Mouse (Mus musculus) left cerebral cortex, adult 8-10 months (tissue): ENCODE data around the gene Cd96. TPM values are rescaled to one million over a fixed set of nuclear protein-coding genes. Genes with fewer than 3 reads are reported as not detected.
A peak's percentile ranks its signal among the peaks of the same experiment; 100 is the strongest.
"Not testable (repeated sequence)": the region's sequence is repeated elsewhere in the genome, so short reads cannot be mapped to it uniquely, and the experiment has no call there.

Experiments used
- DNase-seq, 2 experiments: peaks; one replicate each; pipeline ENCODE4 v3.0.0; 2022; ENCODE audit warnings: low spot score in 2 of 2
- total RNA-seq, 4 experiments: library from RNA; stranded (reverse); gene quantifications; 2 replicates each; pipeline ENCODE4 v1.2.4; 2022

Cd96 gene
- total RNA-seq, result not detected

GRCm38 (mm10) chr16:46120020-46120419, at the start of gene Cd96:
Cd96 (minus strand) TSS chr16:46120251.
- no peak for DNase-seq

GRCm38 (mm10) chr16:46166971-46167370, 46.9 kb upstream of the Cd96 start:
- no peak for DNase-seq

- DNase-seq, result no peak
Observed at GRCm38 (mm10) chr16:46165305-46165704, 45.3 kb upstream of the Cd96 start.

GRCm38 (mm10) chr16:46154832-46155231, 34.8 kb upstream of the Cd96 start, which contains the start of gene Gm4737:
Gm4737 (minus strand) TSS chr16:46155077.
- DNase-seq, result not testable (repeated sequence)

GRCm38 (mm10) chr16:46151141-46151540, 31.1 kb upstream of the Cd96 start:
- no peak for DNase-seq

GRCm38 (mm10) chr16:46148661-46149341, 28.8 kb upstream of the Cd96 start:
- no peak for DNase-seq

GRCm38 (mm10) chr16:46146962-46147361, 26.9 kb upstream of the Cd96 start:
- DNase-seq, result no peak

GRCm38 (mm10) chr16:46122238-46122637, 2.2 kb upstream of the Cd96 start:
- no peak for DNase-seq

GRCm38 (mm10) chr16:46121420-46121819, 1.4 kb upstream of the Cd96 start:
- peak in 1 of 2 experiments; percentile 5 for DNase-seq

- DNase-seq, result no peak
Observed at GRCm38 (mm10) chr16:46120607-46121006, 556 bp upstream of the Cd96 start.

GRCm38 (mm10) chr16:46117645-46118044, 2.4 kb downstream of the Cd96 start:
- no peak for DNase-seq

GRCm38 (mm10) chr16:46114727-46115126, 5.3 kb downstream of the Cd96 start:
- no peak for DNase-seq

- DNase-seq, result peak in 1 of 2 experiments; percentile 19
Observed at GRCm38 (mm10) chr16:46109536-46109935, 10.5 kb downstream of the Cd96 start.

- no peak for DNase-seq
Observed at GRCm38 (mm10) chr16:46107431-46107830, 12.6 kb downstream of the Cd96 start.

- no peak for DNase-seq
Observed at GRCm38 (mm10) chr16:46104491-46104890, 15.6 kb downstream of the Cd96 start.

- no peak for DNase-seq
Observed at GRCm38 (mm10) chr16:46101748-46102147, 18.3 kb downstream of the Cd96 start.

GRCm38 (mm10) chr16:46100286-46100685, 19.8 kb downstream of the Cd96 start:
- DNase-seq, result no peak

- no peak for DNase-seq
Observed at GRCm38 (mm10) chr16:46097421-46097820, 22.6 kb downstream of the Cd96 start.

GRCm38 (mm10) chr16:46094478-46094877, 25.6 kb downstream of the Cd96 start:
- DNase-seq, result peak in 1 of 2 experiments; percentile 17

- DNase-seq, result no peak
Observed at GRCm38 (mm10) chr16:46092935-46093334, 27.1 kb downstream of the Cd96 start.

- no peak for DNase-seq
Observed at GRCm38 (mm10) chr16:46086874-46087473, 33.1 kb downstream of the Cd96 start.

- no peak for DNase-seq
Observed at GRCm38 (mm10) chr16:46068000-46068399, 52.1 kb downstream of the Cd96 start.

- no peak for DNase-seq
Observed at GRCm38 (mm10) chr16:46063278-46063677, 56.8 kb downstream of the Cd96 start.
